Mouse (Mus musculus) cerebellum, adult 2 months (tissue): ENCODE measurements around the gene Gm2115.

ENCODE experiments used
- CTCF ChIP-seq: fragments of 200-500 bp; IDR thresholded peaks from 2 replicates; pipeline ENCODE4 v1.5.1; 2011; ENCODE audit warnings: low read depth, mild to moderate bottlenecking, control low read depth, low read length, moderate library complexity, borderline replicate concordance; ENCODE audit not compliant: insufficient read depth
- POLR2A ChIP-seq: fragments of 200-500 bp; IDR thresholded peaks from 2 replicates; pipeline ENCODE4 v1.6.1; 2011; ENCODE audit warnings: low read length, control low read depth, borderline replicate concordance; ENCODE audit not compliant: insufficient read depth

- TF ChIP-seq CTCF (no peak), POLR2A (no peak)
Observed at GRCm38 (mm10) chr7:84600631-84601030, 71.9 kb downstream of the Gm2115 start.
